Mouse (Mus musculus): Measurements from ENCODE around the gene Mtch1.

DNA sequence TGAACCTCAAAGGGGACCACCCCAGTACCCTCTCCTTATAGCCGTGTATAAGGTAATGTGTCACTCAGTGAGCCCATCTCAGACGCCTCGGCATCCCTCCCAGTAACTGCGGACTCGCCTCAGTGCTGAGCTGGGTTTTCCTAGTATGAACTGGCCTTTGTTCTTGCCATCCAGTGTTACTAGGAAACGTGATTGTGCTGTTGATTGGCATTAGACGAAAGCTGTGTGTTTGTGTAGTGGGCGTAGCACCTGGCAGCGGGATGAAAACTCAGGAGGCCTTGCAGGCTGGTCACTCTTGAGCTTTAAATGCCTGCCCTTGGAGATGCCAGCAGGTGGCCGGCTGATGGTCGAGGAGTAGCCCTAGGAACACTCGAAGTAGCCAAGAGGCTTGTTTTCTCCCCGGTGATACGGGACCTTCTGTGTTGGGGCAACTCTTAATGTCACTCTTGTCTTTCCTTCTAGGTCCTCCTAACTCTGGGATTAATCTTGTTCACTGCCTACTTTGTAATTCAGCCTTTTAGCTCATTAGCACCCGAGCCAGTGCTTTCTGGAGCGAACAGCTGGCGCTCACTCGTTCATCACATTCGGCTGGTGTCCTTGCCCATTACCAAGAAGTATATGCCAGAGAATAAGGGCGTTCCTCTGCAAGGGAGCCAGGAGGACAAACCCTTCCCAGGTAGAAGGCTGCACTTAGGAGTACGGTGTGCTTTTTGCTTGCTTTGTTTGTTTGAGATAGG, 65.3 kb downstream of the Mtch1 start:
- no peak for TF ChIP-seq CTCF (IDR thresholded peaks at IDR 0.05; ENCODE audit: borderline replicate concordance, insufficient read depth, low read depth, low read length)
- TF ChIP-seq POLR2A (IDR thresholded peaks at IDR 0.05; ENCODE audit: borderline replicate concordance, insufficient read depth, low read length), result no peak

Data from cerebellum, adult 2 months (tissue).